ENCODE assay signal across 8 mouse cellular contexts in genomic region chr11:77491123-77491501, GRCm38 (mm10). TPM values are rescaled to one million over a fixed set of nuclear protein-coding genes. Genes with fewer than 3 reads are reported as not detected.
A peak's percentile ranks its signal among the peaks of the same experiment; 100 is the strongest.
DNase-seq lines count a peak whose midpoint lies in the region; ATAC-seq lines count a peak whose summit lies in the region.

No protein-coding gene starts in this region.

- no peaks in the 10 kb centered on the region for H3K36me3 ChIP-seq in hindbrain, embryonic 14.5 days (replicated peaks; ENCODE audit: control insufficient read depth, insufficient read depth)
- H3K36me3 ChIP-seq in macrophage (ENCODE audit: inconsistent target), result no peaks in the 10 kb centered on the region

- peak; percentile 96 for DNase-seq in NIH3T3 (ENCODE audit: low read depth)
- peak; percentile 89 to 94 for DNase-seq in cerebellum, postnatal 25 days
- peak; percentile 80 to 85 for DNase-seq in frontal cortex, postnatal 25 days (ENCODE audit: low spot score in 2 of 2)
- peak; percentile 98 for DNase-seq in hindbrain, embryonic 14.5 days (ENCODE audit: low spot score)
- DNase-seq in left cerebral cortex, adult 18-20 months (ENCODE audit: low spot score in 2 of 2), result peak; percentile 85 to 88
- peak; percentile 89 for DNase-seq in right cerebral cortex, adult 18-20 months
- peak; percentile 92 for DNase-seq in urinary bladder, postnatal 14 days (ENCODE audit: low spot score)

- peaks cover 25% of the 10 kb centered on the region for H3K79me2 ChIP-seq in macrophage (ENCODE audit: inconsistent target)

- peaks cover 73% of the 10 kb centered on the region for H3K4me1 ChIP-seq in hindbrain, embryonic 14.5 days (replicated peaks; ENCODE audit: control insufficient read depth, insufficient read depth, low read length)

- H3K9me3 ChIP-seq in hindbrain, embryonic 14.5 days (ENCODE audit: control insufficient read depth, low read length), result no peaks in the 10 kb centered on the region

- ATAC-seq in hindbrain, embryonic 14.5 days (ENCODE audit: low FRiP score), result peak; percentile 67

- no peaks in the 10 kb centered on the region for H3K27me3 ChIP-seq in hindbrain, embryonic 14.5 days (ENCODE audit: control insufficient read depth, insufficient read depth, low read length)

- WGBS in hindbrain, embryonic 14.5 days, result under 1% methylated on average over 13 of the region's 13 CpGs
- 3% methylated on average over 13 of the region's 13 CpGs for WGBS in macrophage (ENCODE audit: missing documents)

- peak overlapping the region; percentile 88 for H3K4me2 ChIP-seq in hindbrain, embryonic 14.5 days (replicated peaks)

- H3K9ac ChIP-seq in hindbrain, embryonic 14.5 days, result peak overlapping the region; percentile 99

- H3K27ac ChIP-seq in hindbrain, embryonic 14.5 days, result peak overlapping the region; percentile 88
- peak overlapping the region; percentile 58 for H3K27ac ChIP-seq in macrophage

- peak overlapping the region; percentile 96 for H3K4me3 ChIP-seq in hindbrain, embryonic 14.5 days (replicated peaks; ENCODE audit: low read length)
- peak overlapping the region; percentile 57; the same call in 1 of the 2 replicates for H3K4me3 ChIP-seq in macrophage (ENCODE audit: inconsistent target)

RNA-seq across cellular contexts. Expression of gene Ankrd13b, which starts 1.6 kb away (rescaled TPM):
- polyA plus RNA-seq in hindbrain, embryonic 14.5 days (2014; fragmentation: Nextera tagmentation; extraction: Ambion mirVana), result 44.5 and 45.0 TPM in 2 replicates
- 10 to 100 TPM; 80.5 to 82.5 TPM for total RNA-seq in left cerebral cortex, adult 18-20 months (2021)
- 10 to 100 TPM in 7 of 26 experiments, 1 to 10 TPM in 16, under 1 TPM in 3; 0.55 to 28.5 (median 5.6) TPM for total RNA-seq in macrophage (2018; cell fraction: chromatin; rRNA removed)
- total RNA-seq in macrophage (2018; cell fraction: cytosol; rRNA removed), result 1 to 10 TPM in 13 of 26 experiments, under 1 TPM in 13; 0.28 to 4.0 (median 1.6) TPM
- 10 to 100 TPM in 4 of 26 experiments, 1 to 10 TPM in 12, under 1 TPM in 9, not detected in 1; 0.26 to 14.8 (median 5.2) TPM for total RNA-seq in macrophage (2018; cell fraction: nucleus; rRNA removed)
- polyA plus RNA-seq in macrophage (2018), result 2.8 to 4.3 TPM (median 3.3 TPM) in 3 replicates

RNA-seq across cellular contexts. Expression of gene Git1, which starts 2.2 kb away (rescaled TPM):
- polyA plus RNA-seq in hindbrain, embryonic 14.5 days (2014; fragmentation: Nextera tagmentation; extraction: Ambion mirVana), result 21.3 and 23.2 TPM in 2 replicates
- 100 to 1,000 TPM; 282 to 319 TPM for total RNA-seq in left cerebral cortex, adult 18-20 months (2021)
- total RNA-seq in macrophage (2018; cell fraction: chromatin; rRNA removed), result 100 to 1,000 TPM in 2 of 26 experiments, 10 to 100 TPM in 24; 11.2 to 191 (median 48.6) TPM
- 10 to 100 TPM; 22.0 to 35.5 (median 30.7) TPM for total RNA-seq in macrophage (2018; cell fraction: cytosol; rRNA removed)
- total RNA-seq in macrophage (2018; cell fraction: nucleus; rRNA removed), result 10 to 100 TPM; 12.9 to 79.5 (median 28.5) TPM
- polyA plus RNA-seq in macrophage (2018), result 23.8 to 28.2 TPM (median 25.3 TPM) in 3 replicates

RNA-seq across cellular contexts. Expression of gene Abhd15, which starts 23.8 kb away (rescaled TPM):
- 1.7 and 2.7 TPM in 2 replicates for polyA plus RNA-seq in hindbrain, embryonic 14.5 days (2014; fragmentation: Nextera tagmentation; extraction: Ambion mirVana)
- total RNA-seq in left cerebral cortex, adult 18-20 months (2021), result 1 to 10 TPM in 1 of 2 experiments, under 1 TPM in 1; 0.77 to 1.3 TPM
- total RNA-seq in macrophage (2018; cell fraction: chromatin; rRNA removed), result 1 to 10 TPM in 15 of 26 experiments, under 1 TPM in 9, not detected in 2; 0.31 to 4.1 (median 1.2) TPM
- total RNA-seq in macrophage (2018; cell fraction: cytosol; rRNA removed), result 1 to 10 TPM in 21 of 26 experiments, under 1 TPM in 5; 0.65 to 3.5 (median 2.0) TPM
- total RNA-seq in macrophage (2018; cell fraction: nucleus; rRNA removed), result 1 to 10 TPM in 22 of 26 experiments, under 1 TPM in 4; 0.77 to 5.5 (median 1.9) TPM
- 0.63 to 3.6 TPM (median 3.1 TPM) in 3 replicates for polyA plus RNA-seq in macrophage (2018)

RNA-seq across cellular contexts. Expression of gene Trp53i13, which starts 24.7 kb away (rescaled TPM):
- polyA plus RNA-seq in hindbrain, embryonic 14.5 days (2014; fragmentation: Nextera tagmentation; extraction: Ambion mirVana), result 13.3 and 15.1 TPM in 2 replicates
- 1 to 10 TPM; 4.1 to 4.5 TPM for total RNA-seq in left cerebral cortex, adult 18-20 months (2021)
- 1 to 10 TPM in 20 of 26 experiments, under 1 TPM in 4, not detected in 2; 0.58 to 8.6 (median 2.2) TPM for total RNA-seq in macrophage (2018; cell fraction: chromatin; rRNA removed)
- total RNA-seq in macrophage (2018; cell fraction: cytosol; rRNA removed), result 1 to 10 TPM; 1.8 to 6.2 (median 4.0) TPM
- 10 to 100 TPM in 1 of 26 experiments, 1 to 10 TPM in 25; 2.5 to 10.3 (median 5.9) TPM for total RNA-seq in macrophage (2018; cell fraction: nucleus; rRNA removed)
- 1.8 to 4.6 TPM (median 4.5 TPM) in 3 replicates for polyA plus RNA-seq in macrophage (2018)

RNA-seq across cellular contexts. Expression of gene Gm10392, which starts 27.9 kb away (rescaled TPM):
- not detected in 2 replicates for polyA plus RNA-seq in hindbrain, embryonic 14.5 days (2014; fragmentation: Nextera tagmentation; extraction: Ambion mirVana)
- total RNA-seq in left cerebral cortex, adult 18-20 months (2021), result not detected
- under 1 TPM in 3 of 26 experiments, not detected in 23; 0.47 to 0.54 (median 0.50) TPM for total RNA-seq in macrophage (2018; cell fraction: chromatin; rRNA removed)
- under 1 TPM in 4 of 26 experiments, not detected in 22; 0.09 to 0.26 (median 0.11) TPM for total RNA-seq in macrophage (2018; cell fraction: cytosol; rRNA removed)
- 1 to 10 TPM in 1 of 26 experiments, under 1 TPM in 8, not detected in 17; 0.28 to 1.6 (median 0.36) TPM for total RNA-seq in macrophage (2018; cell fraction: nucleus; rRNA removed)
- polyA plus RNA-seq in macrophage (2018), result not detected in 3 replicates

Comparison
In these comparisons a context has a peak if more than half of its experiments do, and no peak if none do; other contexts are left out.
1. Peak in every context shown above with its lines: DNase-seq, ATAC-seq, H3K4me3 ChIP-seq and H3K27ac ChIP-seq.